Mouse (Mus musculus): ENCODE measurements at regions not wholly inside any gene's neighbourhood (a gene's known extent, or its start where the extent isn't known, plus 50 kb on each side); places are given as distances from the start of the nearest gene placed in this dataset.

DNA sequence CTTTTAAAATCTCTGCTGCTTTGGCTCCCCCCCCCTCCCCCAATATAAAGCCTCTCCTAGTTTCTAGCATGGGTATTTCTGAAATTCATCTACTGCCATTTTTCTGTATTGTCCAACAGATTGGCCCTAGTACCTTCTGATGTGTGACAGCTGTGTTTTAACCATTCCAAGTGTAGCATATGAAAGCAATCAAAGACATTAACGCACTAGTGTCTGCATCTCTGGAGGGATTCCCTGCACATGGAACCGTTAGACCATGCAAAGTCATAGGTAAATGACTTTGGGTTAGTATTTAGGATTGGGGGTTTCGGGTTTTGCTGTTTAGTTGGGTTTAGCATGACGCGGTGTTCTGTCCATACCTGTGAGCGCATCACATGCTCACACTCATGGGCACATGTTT is 57.3 kb upstream of the Smarca2 start:
- Histone ChIP-seq H3K27me3 (ENCODE audit: control insufficient read depth, insufficient read depth, low read depth, low read length) (no peaks in the 10 kb centered on the region), H3K4me1 (replicated peaks; ENCODE audit: control insufficient read depth, insufficient read depth, low read length) (no peaks in the 10 kb centered on the region), H3K27ac (ENCODE audit: low read length) (no peak overlapping the region), H3K9me3 (ENCODE audit: control insufficient read depth, low read length) (no peaks in the 10 kb centered on the region), H3K4me2 (ENCODE audit: low read depth, low read length) (no peak overlapping the region), H3K36me3 (ENCODE audit: control insufficient read depth, insufficient read depth, low read length) (no peaks in the 10 kb centered on the region), H3K9ac (ENCODE audit: low read length) (no peak overlapping the region), H3K4me3 (ENCODE audit: low read length) (no peak overlapping the region)
- WGBS, result 81% methylated on average over 6 of the region's 6 CpGs
- ATAC-seq (ENCODE audit: low read depth), result no peak

DNA sequence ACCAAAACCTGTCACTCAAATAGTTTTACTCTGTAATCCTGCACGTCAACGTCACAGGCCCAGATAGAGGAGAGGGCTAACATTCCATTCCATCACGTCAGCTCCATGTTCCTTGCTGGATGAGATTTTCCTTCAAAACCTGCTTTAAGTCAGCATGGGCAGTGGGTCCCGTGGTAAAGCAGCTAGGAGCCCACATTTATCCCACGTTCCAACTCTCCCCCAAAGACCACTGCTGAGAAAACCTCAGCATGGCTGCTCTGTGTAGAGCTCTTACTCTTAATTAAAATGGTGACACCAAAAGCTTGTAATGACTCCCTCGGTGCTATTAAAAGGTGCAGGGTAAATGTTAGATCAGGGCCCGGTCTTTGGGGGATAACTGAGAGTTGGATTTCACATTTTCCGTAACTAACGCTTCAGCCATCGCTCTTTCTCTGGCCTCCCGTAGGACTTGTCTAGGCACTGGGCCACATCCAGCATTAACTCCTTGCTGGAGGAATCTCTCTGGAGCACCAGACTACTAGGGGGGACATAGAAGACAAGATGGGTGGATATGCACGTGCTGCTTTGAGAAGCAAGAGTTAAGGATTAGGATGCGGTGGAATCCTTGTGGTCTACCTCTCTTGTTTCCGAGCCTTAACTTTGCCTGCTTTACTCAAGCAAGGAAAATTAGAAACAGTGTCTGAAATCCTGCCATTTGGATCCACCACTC is 56.1 kb upstream of the Smarca2 start:
- Histone ChIP-seq H3K27ac (ENCODE audit: low read length) (no peak overlapping the region), H3K27me3 (ENCODE audit: control insufficient read depth, insufficient read depth, low read depth, low read length) (no peaks in the 10 kb centered on the region), H3K4me3 (ENCODE audit: low read length) (no peak overlapping the region), H3K4me1 (replicated peaks; ENCODE audit: control insufficient read depth, insufficient read depth, low read length) (no peaks in the 10 kb centered on the region), H3K9me3 (ENCODE audit: control insufficient read depth, low read length) (no peaks in the 10 kb centered on the region), H3K36me3 (ENCODE audit: control insufficient read depth, insufficient read depth, low read length) (no peaks in the 10 kb centered on the region), H3K4me2 (ENCODE audit: low read depth, low read length) (no peak overlapping the region), H3K9ac (ENCODE audit: low read length) (no peak overlapping the region)
- no peak for ATAC-seq (ENCODE audit: low read depth)
- 76% methylated on average over 14 of the region's 14 CpGs for WGBS

DNA sequence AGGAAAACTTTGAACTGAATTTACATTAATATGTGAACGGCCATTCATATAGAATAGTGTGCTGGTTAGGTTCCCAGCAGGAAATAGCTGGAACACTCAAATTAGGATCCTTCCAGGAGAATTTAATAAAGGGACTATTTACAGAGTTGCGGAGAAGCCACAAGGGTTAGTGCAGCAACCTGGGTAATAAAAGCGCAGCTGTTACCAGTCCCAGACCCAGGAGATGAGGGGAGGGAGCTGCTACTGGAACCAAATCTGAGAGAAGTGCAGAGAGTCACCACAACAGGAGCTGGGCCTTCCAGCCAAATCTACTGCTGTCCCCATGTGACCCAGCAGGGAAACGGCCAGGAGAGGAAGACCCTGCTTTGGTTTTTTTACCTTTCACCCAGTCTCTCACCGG is 54.6 kb upstream of the Smarca2 start:
- H3K36me3 ChIP-seq (ENCODE audit: control insufficient read depth, insufficient read depth, low read length), result no peaks in the 10 kb centered on the region
- no peak overlapping the region for H3K9ac ChIP-seq (ENCODE audit: low read length)
- WGBS, result 55% methylated on average over 5 of the region's 5 CpGs
- H3K27me3 ChIP-seq (ENCODE audit: control insufficient read depth, insufficient read depth, low read depth, low read length), result no peaks in the 10 kb centered on the region
- no peaks in the 10 kb centered on the region for H3K4me1 ChIP-seq (replicated peaks; ENCODE audit: control insufficient read depth, insufficient read depth, low read length)
- H3K9me3 ChIP-seq (ENCODE audit: control insufficient read depth, low read length), result no peaks in the 10 kb centered on the region
- no peak overlapping the region for H3K4me2 ChIP-seq (ENCODE audit: low read depth, low read length)
- no peak overlapping the region for H3K4me3 ChIP-seq (ENCODE audit: low read length)
- H3K27ac ChIP-seq (ENCODE audit: low read length), result no peak overlapping the region
- no peak for ATAC-seq (ENCODE audit: low read depth)

Measured in lung, embryonic 16.5 days (tissue).